Mouse (Mus musculus) cortical plate, adult 2 months (tissue): ENCODE results near the gene Tuba3a.

Source experiments
- CTCF ChIP-seq: fragments of 200-500 bp; IDR thresholded peaks from 2 replicates; pipeline ENCODE4 v1.5.1; 2011; ENCODE audit warnings: mild to moderate bottlenecking, control low read depth, low read length; ENCODE audit not compliant: insufficient read depth; ENCODE audit errors: extremely low read depth
- POLR2A ChIP-seq: fragments of 200-500 bp; IDR thresholded peaks from 2 replicates; pipeline ENCODE4 v1.6.1; 2011; ENCODE audit warnings: mild to moderate bottlenecking, low read length, control low read depth; ENCODE audit not compliant: insufficient read depth; ENCODE audit errors: extremely low read depth

DNA sequence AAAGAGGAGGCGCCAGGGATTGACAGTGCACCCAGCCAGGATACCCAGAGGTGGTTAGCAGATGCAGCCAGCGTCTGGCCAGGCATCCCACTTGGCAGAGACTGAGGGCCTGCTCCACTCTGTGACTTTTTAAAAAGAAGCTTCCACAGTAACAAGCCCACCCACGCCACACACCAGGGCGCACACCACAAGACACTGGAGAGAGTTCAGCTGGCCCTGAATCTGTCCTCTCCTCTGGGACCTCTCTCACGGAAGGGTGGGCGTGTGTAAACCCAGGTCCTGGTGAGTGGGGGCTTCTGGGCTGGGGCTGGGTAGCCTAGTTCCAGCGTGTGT, 28.4 kb upstream of the Tuba3a start:
- TF ChIP-seq POLR2A (no peak), CTCF (no peak)
